18 mouse cellular contexts compared by ENCODE assay signal in the genomic region with DNA sequence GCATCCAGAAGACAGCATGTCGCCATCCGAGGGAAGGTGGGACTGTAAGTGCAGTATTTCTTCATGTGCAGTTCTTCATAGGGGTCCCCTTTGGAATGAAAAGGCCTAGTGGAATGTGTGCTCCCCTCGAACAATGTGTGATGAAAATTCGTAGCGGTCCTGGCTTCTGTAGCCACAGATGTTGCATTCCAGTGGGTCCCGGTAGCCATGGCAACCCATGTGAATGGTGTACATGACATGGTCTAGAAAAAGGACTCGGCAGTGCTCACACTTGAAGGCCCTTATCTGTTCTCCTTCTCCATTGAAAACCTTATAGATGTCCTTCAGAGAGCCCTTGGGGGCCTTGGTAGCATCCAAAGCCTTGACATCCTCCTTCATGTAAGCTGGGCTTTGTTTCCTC.
A peak's percentile ranks its signal among the peaks of the same experiment; 100 is the strongest.
DNase-seq lines count a peak whose midpoint lies in the region; ATAC-seq and TF ChIP-seq lines count a peak whose summit lies in the region.
"Had no signal": no experiment of that assay in that cellular context is flagged by ENCODE, and none has a peak within 500 bp of the region (broad histone marks: within the 10 kb centered on the region; RNA-seq: fewer than 3 reads in every experiment).

No protein-coding gene starts in this region.

- H3K27me3 ChIP-seq in forebrain, embryonic 12.5 days: no peaks in the 10 kb centered on the region
- no peaks in the 10 kb centered on the region for H3K27me3 ChIP-seq in forebrain, embryonic 16.5 days (replicated peaks; ENCODE audit: control insufficient read depth, insufficient read depth, low read length)
- no peaks in the 10 kb centered on the region for H3K27me3 ChIP-seq in neural tube, embryonic 15.5 days (replicated peaks)
- H3K27me3 ChIP-seq in forebrain, embryonic 14.5 days (replicated peaks; ENCODE audit: control insufficient read depth, insufficient read depth, low read length): no peaks in the 10 kb centered on the region
- no peaks in the 10 kb centered on the region for H3K27me3 ChIP-seq in neural tube, embryonic 11.5 days (ENCODE audit: control insufficient read depth, insufficient read depth, low read length)
- H3K27me3 ChIP-seq: megakaryocyte, embryonic 14.5 days had no signal

- H3K4me1 ChIP-seq in forebrain, embryonic 12.5 days: peaks cover 6% of the 10 kb centered on the region
- peaks cover 12% of the 10 kb centered on the region for H3K4me1 ChIP-seq in forebrain, embryonic 16.5 days (replicated peaks; ENCODE audit: control insufficient read depth, insufficient read depth, low read length)
- H3K4me1 ChIP-seq in neural tube, embryonic 15.5 days: 0 out of 2 replicates have a peak, but pooled peaks cover 3% of the 10 kb centered on the region
- H3K4me1 ChIP-seq in forebrain, embryonic 14.5 days (ENCODE audit: control insufficient read depth, insufficient read depth, low read length): peaks cover 11% of the 10 kb centered on the region; the same call in 1 of the 2 replicates
- no peaks in the 10 kb centered on the region; the same call in 1 of the 2 replicates for H3K4me1 ChIP-seq in neural tube, embryonic 11.5 days (ENCODE audit: control insufficient read depth, insufficient read depth, low read length)
- H3K4me1 ChIP-seq: megakaryocyte, embryonic 14.5 days had no signal

- H3K9ac ChIP-seq in forebrain, embryonic 12.5 days: no peak overlapping the region
- no peak overlapping the region for H3K9ac ChIP-seq in forebrain, embryonic 16.5 days (replicated peaks; ENCODE audit: low read depth, low read length)
- no peak overlapping the region for H3K9ac ChIP-seq in neural tube, embryonic 15.5 days (replicated peaks)
- no peak overlapping the region for H3K9ac ChIP-seq in forebrain, embryonic 14.5 days (ENCODE audit: low read length)
- H3K9ac ChIP-seq in neural tube, embryonic 11.5 days (ENCODE audit: low read length): no peak overlapping the region

- no peak overlapping the region for H3K27ac ChIP-seq in forebrain, embryonic 12.5 days
- no peak overlapping the region for H3K27ac ChIP-seq in forebrain, embryonic 16.5 days (ENCODE audit: low read length)
- H3K27ac ChIP-seq in neural tube, embryonic 15.5 days (replicated peaks): no peak overlapping the region
- no peak overlapping the region for H3K27ac ChIP-seq in forebrain, embryonic 14.5 days (ENCODE audit: low read depth, low read length)
- no peak overlapping the region for H3K27ac ChIP-seq in neural tube, embryonic 11.5 days (ENCODE audit: low read depth, low read length)
- no peak overlapping the region for H3K27ac ChIP-seq in gastrocnemius, adult 2 months
- H3K27ac ChIP-seq: stomach, postnatal 0 days had no signal

- no peak overlapping the region for H3K4me2 ChIP-seq in forebrain, embryonic 12.5 days
- H3K4me2 ChIP-seq in forebrain, embryonic 16.5 days (ENCODE audit: low read length): no peak overlapping the region
- H3K4me2 ChIP-seq in neural tube, embryonic 15.5 days: no peak overlapping the region
- no peak overlapping the region for H3K4me2 ChIP-seq in forebrain, embryonic 14.5 days (ENCODE audit: low read length)
- no peak overlapping the region for H3K4me2 ChIP-seq in neural tube, embryonic 11.5 days (ENCODE audit: low read depth)

- no peak for TF ChIP-seq CTCF in gastrocnemius, adult 2 months (IDR thresholded peaks at IDR 0.05)

- no peaks in the 10 kb centered on the region for H3K36me3 ChIP-seq in forebrain, embryonic 12.5 days (replicated peaks)
- H3K36me3 ChIP-seq in forebrain, embryonic 16.5 days (ENCODE audit: control insufficient read depth, insufficient read depth): no peaks in the 10 kb centered on the region
- no peaks in the 10 kb centered on the region for H3K36me3 ChIP-seq in neural tube, embryonic 15.5 days
- H3K36me3 ChIP-seq in forebrain, embryonic 14.5 days (ENCODE audit: control insufficient read depth, insufficient read depth, low read length): no peaks in the 10 kb centered on the region
- no peaks in the 10 kb centered on the region for H3K36me3 ChIP-seq in neural tube, embryonic 11.5 days (ENCODE audit: control insufficient read depth, insufficient read depth, low read length)

- H3K4me3 ChIP-seq in forebrain, embryonic 12.5 days (replicated peaks): no peak overlapping the region
- H3K4me3 ChIP-seq in forebrain, embryonic 16.5 days (replicated peaks; ENCODE audit: low read length): no peak overlapping the region
- H3K4me3 ChIP-seq in neural tube, embryonic 15.5 days (replicated peaks): no peak overlapping the region
- H3K4me3 ChIP-seq in forebrain, embryonic 14.5 days (ENCODE audit: low read depth, low read length): no peak overlapping the region
- H3K4me3 ChIP-seq in neural tube, embryonic 11.5 days (ENCODE audit: low read depth, low read length): no peak overlapping the region
- no peak overlapping the region for H3K4me3 ChIP-seq in gastrocnemius, adult 2 months
- H3K4me3 ChIP-seq: megakaryocyte, embryonic 14.5 days had no signal

- 41% methylated on average over 7 of the region's 7 CpGs for WGBS in forebrain, embryonic 12.5 days
- 40% methylated on average over 7 of the region's 7 CpGs for WGBS in forebrain, embryonic 16.5 days
- WGBS in neural tube, embryonic 15.5 days: 36% methylated on average over 7 of the region's 7 CpGs
- 44% methylated on average over 7 of the region's 7 CpGs for WGBS in forebrain, embryonic 14.5 days
- 53% methylated on average over 7 of the region's 7 CpGs for WGBS in neural tube, embryonic 11.5 days

- peak; percentile 58; the same call in 1 of the 2 replicates for ATAC-seq in forebrain, embryonic 12.5 days (ENCODE audit: low FRiP score)
- ATAC-seq in forebrain, embryonic 16.5 days: no peak
- no peak for ATAC-seq in neural tube, embryonic 15.5 days (ENCODE audit: low FRiP score)
- ATAC-seq in forebrain, embryonic 14.5 days: no peak
- 0 out of 2 replicates have a peak, but pooled peaks have one; percentile 45 for ATAC-seq in neural tube, embryonic 11.5 days (ENCODE audit: insufficient read depth, low FRiP score, low TSS enrichment)
- ATAC-seq: intestine, postnatal 0 days had no signal

- intact Hi-C loops in gastrocnemius, adult 2 months (cut with DNase I): no loop called here

- no peaks in the 10 kb centered on the region for H3K9me3 ChIP-seq in forebrain, embryonic 12.5 days
- H3K9me3 ChIP-seq in forebrain, embryonic 16.5 days (ENCODE audit: control insufficient read depth, low read length): no peaks in the 10 kb centered on the region
- H3K9me3 ChIP-seq in neural tube, embryonic 15.5 days (replicated peaks): no peaks in the 10 kb centered on the region
- H3K9me3 ChIP-seq in forebrain, embryonic 14.5 days (replicated peaks; ENCODE audit: control insufficient read depth, low read length): no peaks in the 10 kb centered on the region
- no peaks in the 10 kb centered on the region for H3K9me3 ChIP-seq in neural tube, embryonic 11.5 days (ENCODE audit: control insufficient read depth, low read length)
- H3K9me3 ChIP-seq: G1E; megakaryocyte, embryonic 14.5 days had no signal

- peak; percentile 27 for DNase-seq in neural tube, embryonic 10.5 days (ENCODE audit: extremely low spot score, low spot score)
- DNase-seq in forebrain, embryonic 14.5 days (ENCODE audit: low spot score): peak; percentile 11
- peak; percentile 47 for DNase-seq in neural tube, embryonic 11.5 days (ENCODE audit: low spot score)
- no peak for DNase-seq in gastrocnemius, adult 2 months
- DNase-seq in left cerebral cortex, adult 9 months (ENCODE audit: low spot score in 2 of 2): no peak
- DNase-seq: adrenal gland, postnatal 36 days; cerebellum, adult 2 months; cerebellum, postnatal 36 days; liver; right cerebral cortex, postnatal 4 days; thymus, postnatal 14 days had no signal

Comparison
In these comparisons a context has a peak if more than half of its experiments do, and no peak if none do; other contexts are left out.
1. ATAC-seq: peak in forebrain, embryonic 12.5 days (single experiment) and neural tube, embryonic 11.5 days (single experiment); none in forebrain, embryonic 16.5 days (single experiment), neural tube, embryonic 15.5 days (single experiment) and forebrain, embryonic 14.5 days (single experiment).
2. DNase-seq: peak in neural tube, embryonic 10.5 days (single experiment), forebrain, embryonic 14.5 days (single experiment) and neural tube, embryonic 11.5 days (single experiment); none in gastrocnemius, adult 2 months (single experiment) and left cerebral cortex, adult 9 months (0 of 2).